Mouse (Mus musculus): Measurements from ENCODE around the gene Scp2d1.
"Not testable (repeated sequence)": the region's sequence is repeated elsewhere in the genome, so short reads cannot be mapped to it uniquely, and the experiment has no call there.

Gene Scp2d1

GRCm38 (mm10) chr2:144823356-144823755 is at the start of gene Scp2d1:
Gene Scp2d1, plus strand, starts transcription at chr2:144823656.
- DNase-seq (ENCODE audit: low read depth, low spot score): not testable (repeated sequence)

- DNase-seq (ENCODE audit: low read depth, low spot score): peak; percentile 21
These were observed 48.8 kb upstream of the Scp2d1 start for GRCm38 (mm10) chr2:144774636-144775160.

- DNase-seq (ENCODE audit: low read depth, low spot score): no peak
These were observed 47.8 kb upstream of the Scp2d1 start for GRCm38 (mm10) chr2:144775626-144776025.

DNA sequence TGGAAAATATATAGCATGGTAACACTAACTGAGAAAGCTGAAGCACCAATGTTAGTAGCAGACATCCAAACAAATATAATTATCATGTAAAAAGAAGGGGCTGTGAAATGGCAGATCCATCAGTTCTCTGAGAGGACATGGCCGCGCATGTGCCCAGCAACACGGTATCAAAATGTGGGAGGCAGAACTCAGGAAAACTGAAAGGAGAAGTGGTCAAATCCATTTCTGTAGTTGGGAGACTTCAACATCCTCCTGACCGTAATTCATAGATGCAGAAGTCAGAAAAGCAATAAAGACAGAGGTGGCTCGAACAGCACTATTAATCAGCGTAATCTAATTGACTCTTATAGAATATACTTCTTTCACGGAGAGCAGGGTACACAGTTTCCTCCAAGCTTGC is 44.2 kb upstream of the Scp2d1 start:
- no peak for DNase-seq (ENCODE audit: low read depth, low spot score)

- no peak for DNase-seq (ENCODE audit: low read depth, low spot score)
These were observed 42.7 kb upstream of the Scp2d1 start for GRCm38 (mm10) chr2:144780731-144781130.

DNA sequence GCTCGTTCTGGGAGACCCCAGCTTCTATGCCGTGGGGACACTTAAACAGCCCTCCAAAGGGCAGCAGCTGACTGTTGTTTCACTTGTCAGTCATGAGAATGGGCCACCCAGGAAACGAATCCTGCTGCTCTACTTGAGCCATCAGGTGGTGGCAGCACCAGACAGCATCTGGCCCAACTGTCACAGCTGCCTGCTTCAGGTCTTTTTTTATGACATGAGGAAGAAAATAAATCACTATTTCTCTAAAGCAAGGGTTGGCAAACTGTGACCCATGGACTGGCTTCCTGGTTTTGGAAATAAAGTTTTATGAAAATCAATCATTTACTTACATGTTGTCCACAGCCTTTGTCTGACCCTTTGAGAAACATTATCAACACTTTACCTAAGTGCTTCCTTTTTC is 41.6 kb upstream of the Scp2d1 start:
- DNase-seq (ENCODE audit: low read depth, low spot score): no peak

DNA sequence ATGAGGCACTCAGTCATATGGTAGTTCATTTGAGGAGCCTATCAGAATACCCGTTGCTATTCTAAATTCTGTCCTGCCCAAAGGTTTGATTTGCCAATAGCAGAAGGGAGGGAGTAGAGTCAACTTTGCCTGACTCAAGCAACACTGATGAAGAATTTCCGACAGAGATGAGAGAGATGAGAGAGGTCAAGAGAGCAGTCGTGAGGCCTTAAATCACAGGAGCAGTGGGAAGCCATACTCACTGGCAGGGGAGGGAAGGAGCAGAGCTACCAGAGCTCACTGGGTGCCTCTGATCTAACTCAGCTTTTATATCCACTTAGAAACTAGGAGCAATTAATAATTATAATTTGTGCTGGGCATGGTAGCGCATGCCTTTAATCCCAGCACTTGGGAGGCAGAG is 41.0 kb upstream of the Scp2d1 start:
- no peak for DNase-seq (ENCODE audit: low read depth, low spot score)

DNA sequence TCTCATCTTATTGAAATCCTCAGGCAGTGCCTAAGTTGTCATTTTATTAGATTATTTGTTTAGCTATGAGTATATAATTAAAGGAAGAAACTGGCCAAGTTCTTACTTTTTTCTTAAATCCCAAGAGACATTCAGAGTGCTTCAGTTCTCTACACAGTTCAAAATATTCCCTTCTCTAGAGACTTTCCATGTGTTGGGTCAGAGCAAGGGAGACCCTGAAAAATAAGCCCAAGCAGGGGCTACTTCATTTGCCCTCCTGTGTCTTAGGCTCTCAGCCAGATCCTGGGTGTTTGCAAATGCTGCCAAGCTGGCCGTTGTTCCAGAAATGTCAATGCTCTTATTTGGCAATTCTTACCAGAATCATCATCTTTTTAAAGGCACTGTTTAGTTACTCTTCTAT is 40.3 kb upstream of the Scp2d1 start:
- no peak for DNase-seq (ENCODE audit: low read depth, low spot score)

GRCm38 (mm10) chr2:144783831-144784230 is 39.6 kb upstream of the Scp2d1 start:
- DNase-seq (ENCODE audit: low read depth, low spot score): no peak

GRCm38 (mm10) chr2:144791671-144792294 is 31.7 kb upstream of the Scp2d1 start:
- no peak for DNase-seq (ENCODE audit: low read depth, low spot score)

DNA sequence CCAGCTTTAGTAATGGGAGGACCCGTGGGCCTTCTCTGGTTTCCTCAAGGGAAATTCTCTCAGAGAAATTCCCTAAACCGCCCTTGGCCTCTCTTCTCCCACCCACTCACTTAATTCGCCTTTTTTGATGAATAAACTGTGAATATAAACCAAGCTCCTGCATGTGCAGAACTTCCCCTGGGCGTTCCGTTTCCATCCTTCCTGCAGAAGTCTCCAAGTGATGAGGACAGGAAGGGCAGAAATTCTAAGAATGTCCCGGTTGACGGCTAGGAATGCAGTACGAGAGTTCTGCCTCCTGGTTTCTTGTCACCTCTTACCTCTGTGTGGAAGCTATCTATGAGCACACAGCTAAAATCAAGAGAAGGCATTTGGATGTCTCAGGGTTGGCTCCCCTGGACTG is 25.9 kb upstream of the Scp2d1 start:
- DNase-seq (ENCODE audit: low read depth, low spot score): no peak

DNA sequence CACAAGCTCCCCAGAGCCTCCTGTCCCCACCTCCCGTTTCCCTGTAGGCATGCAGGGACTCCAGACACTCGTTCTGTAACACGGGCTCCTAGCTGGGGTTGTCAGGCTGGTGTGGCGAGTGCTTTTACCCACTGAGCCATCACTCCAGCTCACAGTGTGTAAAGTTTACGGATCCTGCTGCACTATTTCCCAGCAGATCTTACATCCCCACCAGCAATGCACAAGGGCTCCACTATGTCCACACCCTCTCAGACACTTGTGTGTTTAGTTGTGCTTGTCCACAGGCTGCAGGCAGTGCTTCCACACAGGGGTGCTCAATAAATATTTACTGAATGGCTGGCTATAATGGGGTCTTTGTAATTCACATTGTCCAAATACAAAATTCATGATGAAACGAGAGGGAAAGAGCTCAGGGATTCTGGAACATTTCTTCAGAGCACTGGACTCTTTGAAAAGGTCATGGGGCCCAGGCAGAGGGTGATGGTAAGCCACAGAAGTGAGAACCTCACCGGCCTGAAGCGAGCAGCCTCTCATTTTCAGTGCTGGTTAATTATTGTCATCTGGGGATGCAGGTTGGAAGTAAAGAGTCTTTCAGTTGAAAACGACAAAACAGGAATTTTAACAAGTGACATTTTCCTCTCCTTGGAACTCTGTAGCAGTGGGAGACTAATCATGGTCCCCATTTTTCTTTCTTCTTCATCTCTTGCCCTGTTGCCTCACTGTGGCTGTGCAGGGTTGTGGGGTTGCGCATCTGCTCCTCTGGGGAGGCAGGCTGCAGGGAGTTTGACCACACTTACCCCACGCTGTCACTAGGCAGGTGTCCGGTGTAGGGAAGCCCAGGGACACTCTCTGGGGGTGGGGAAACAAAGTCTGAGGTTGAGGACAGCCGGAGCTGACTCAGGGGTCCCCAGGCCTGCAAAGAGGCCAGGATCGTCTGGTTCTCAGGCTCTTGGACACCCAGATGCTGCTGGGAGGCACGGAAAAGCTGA is 15.4 kb upstream of the Scp2d1 start:
- no peak for DNase-seq (ENCODE audit: low read depth, low spot score)

DNA sequence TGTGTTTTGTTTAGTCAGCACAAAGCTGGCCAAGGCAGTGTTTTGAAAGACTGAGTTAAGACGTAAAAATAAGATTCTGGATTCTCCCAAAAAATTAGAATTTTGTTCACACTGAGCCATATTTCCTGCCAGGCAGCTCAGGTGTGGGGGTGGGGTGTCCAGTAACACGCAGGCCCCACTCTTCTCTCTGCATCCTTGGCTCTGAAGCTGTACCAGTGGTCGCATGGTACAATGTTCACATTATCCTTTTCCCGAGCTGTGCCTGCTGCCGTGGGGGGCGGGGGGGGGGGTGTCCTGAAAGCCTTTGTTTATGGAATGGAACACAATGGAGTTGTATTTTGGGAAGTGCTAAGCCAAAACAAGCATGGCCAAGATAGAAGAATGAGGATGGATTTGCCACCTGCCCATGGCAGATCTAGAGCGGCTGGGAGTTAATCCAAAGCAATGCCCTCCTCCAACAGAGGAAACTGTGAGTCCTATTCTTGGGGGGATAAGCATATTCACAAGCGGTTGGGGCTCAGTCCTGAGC is 5.1 kb downstream of the Scp2d1 start:
- no peak for DNase-seq (ENCODE audit: low read depth, low spot score)

DNA sequence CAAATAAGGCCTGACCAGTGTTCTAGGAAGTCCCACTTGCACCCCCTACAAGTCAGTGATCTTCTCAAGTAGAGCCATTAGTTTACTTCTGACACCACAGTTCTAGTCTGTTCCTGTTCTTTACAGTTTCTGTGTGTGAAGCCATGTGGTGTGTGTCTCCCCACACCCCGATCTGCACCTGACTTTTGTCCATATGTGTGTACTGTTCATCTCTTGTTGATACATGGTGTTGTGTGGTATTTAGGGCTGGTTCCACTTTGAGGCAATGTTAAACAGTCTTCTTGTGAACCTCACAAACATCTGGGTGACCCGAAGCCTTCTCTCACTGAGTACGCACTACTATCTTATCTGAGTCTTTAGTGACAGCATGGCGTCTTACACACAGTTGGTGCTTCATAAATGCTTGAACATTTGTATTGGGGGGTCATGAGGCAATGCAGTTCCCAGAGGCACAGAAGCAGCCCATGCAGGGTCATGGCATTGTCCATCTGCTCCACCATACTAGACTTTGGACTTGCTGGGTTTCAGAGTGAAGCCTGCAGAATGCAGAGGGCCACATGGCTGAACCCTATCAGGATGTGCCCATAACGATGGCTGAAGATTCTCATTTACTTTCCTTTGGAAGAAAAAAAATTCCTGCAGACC is 13.3 kb downstream of the Scp2d1 start:
- DNase-seq (ENCODE audit: low read depth, low spot score): no peak

DNA sequence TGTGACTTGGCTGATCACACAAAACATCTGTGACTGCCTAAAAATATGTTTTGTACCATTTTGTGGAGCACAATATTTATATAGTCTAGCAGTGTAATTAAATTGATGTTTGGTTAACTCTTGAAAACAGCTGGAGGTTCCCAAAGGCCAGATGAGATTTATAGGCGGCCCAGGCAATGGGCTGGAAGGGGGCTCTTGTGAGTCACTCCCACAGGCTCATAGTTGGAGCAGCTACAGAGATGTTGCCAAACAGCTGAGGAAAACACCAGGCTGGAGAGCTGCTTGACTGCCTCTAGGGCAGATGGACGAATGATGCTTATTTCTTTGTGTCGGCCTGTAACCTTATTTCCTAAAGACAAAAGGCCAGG is 13.8 kb downstream of the Scp2d1 start:
- no peak for DNase-seq (ENCODE audit: low read depth, low spot score)

DNA sequence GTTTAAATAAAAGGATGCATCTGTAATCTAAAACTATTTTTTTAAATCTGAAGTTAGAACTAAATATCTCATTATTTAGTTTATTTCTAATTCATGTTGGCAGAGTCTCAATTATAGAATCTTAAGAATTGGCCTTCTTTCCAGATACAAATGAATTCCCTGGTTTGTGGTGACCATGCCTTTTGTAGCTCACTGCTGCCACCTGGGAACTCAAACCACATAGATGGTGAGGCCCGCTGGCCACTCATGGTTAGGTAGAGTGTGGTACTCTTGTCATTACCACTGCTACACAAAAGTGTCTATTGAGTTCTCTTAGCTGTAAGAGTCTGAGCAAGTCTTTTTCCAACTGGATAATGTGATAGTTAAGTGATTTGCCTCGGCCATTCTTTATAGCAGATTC is 45.4 kb downstream of the Scp2d1 start:
- no peak for DNase-seq (ENCODE audit: low read depth, low spot score)

All from skeletal muscle tissue, adult 2 months (tissue).